Mouse (Mus musculus) left cerebral cortex, postnatal 10 days (tissue): ENCODE data around the gene Drc7. TPM values are rescaled to one million over a fixed set of nuclear protein-coding genes. Genes with fewer than 3 reads are reported as not detected.

ENCODE experiments used
- DNase-seq, 2 experiments: peaks; one replicate each; pipeline ENCODE4 v3.0.0; 2021 to 2022; ENCODE audit warnings: low spot score in 2 of 2, mixed read lengths in 1 of 2; ENCODE audit errors: extremely low spot score in 1 of 2
- intact Hi-C: fragments of 180-260 bp; cut with DNase I; formaldehyde crosslinking; loops from one replicate; pipeline ENCODE4 v1.15.1; 2025
- total RNA-seq, 2 experiments: library from RNA; stranded (reverse); gene quantifications; 2 replicates each; pipeline ENCODE4 v1.2.3; 2021

The Drc7 gene
- total RNA-seq, 2 experiments from 2014 or later = 0.86 to 1.6 TPM

- DNase-seq = no peak
- intact Hi-C loops = loop anchor here (10.0 kb wide), 2 partner anchors 97 to 207 kb away; partner anchors contain the start of genes Kifc3 and Tepp
These were observed 52.4 kb downstream of the Drc7 start for GRCm38 (mm10) chr8:95107306-95107705.

- DNase-seq = no peak
- intact Hi-C loops = no loop called here
These were observed 57.7 kb downstream of the Drc7 start for GRCm38 (mm10) chr8:95112594-95112993.

GRCm38 (mm10) chr8:95113108-95113507 is 58.2 kb downstream of the Drc7 start:
- intact Hi-C loops = no loop called here
- DNase-seq = no peak

- DNase-seq = no peak
- intact Hi-C loops = no loop called here
These were observed 58.8 kb downstream of the Drc7 start for GRCm38 (mm10) chr8:95113750-95114149.

- no peak for DNase-seq
- intact Hi-C loops = no loop called here
These were observed 68.6 kb downstream of the Drc7 start for GRCm38 (mm10) chr8:95123455-95123854.

- DNase-seq = no peak
- intact Hi-C loops = no loop called here
These were observed 71.6 kb downstream of the Drc7 start for GRCm38 (mm10) chr8:95126497-95126896.

- intact Hi-C loops = no loop called here
- no peak for DNase-seq
These were observed 72.8 kb downstream of the Drc7 start for GRCm38 (mm10) chr8:95127658-95128057.

Other genes starting within 250 kb of the Drc7 start
- 10 to 100 TPM; 10.8 to 12.3 TPM for gene Ccl17, start 244.7 kb upstream of the Drc7 start, total RNA-seq
- gene Coq9, start 216.8 kb upstream of the Drc7 start, total RNA-seq = 10 to 100 TPM; 58.7 to 62.1 TPM
- 10 to 100 TPM; 75.8 to 82.3 TPM for gene Ciapin1, start 216.7 kb upstream of the Drc7 start, total RNA-seq
- gene Polr2c, start 197.7 kb upstream of the Drc7 start, total RNA-seq = 10 to 100 TPM; 50.9 to 55.1 TPM
- 10 to 100 TPM; 74.9 to 79.5 TPM for gene Dok4, start 178.8 kb upstream of the Drc7 start, total RNA-seq
- gene Ccdc102a, start 137.0 kb upstream of the Drc7 start, total RNA-seq = 1 to 10 TPM; 2.6 to 3.3 TPM
- not detected for gene Adgrg5, start 131.4 kb upstream of the Drc7 start, total RNA-seq
- gene Adgrg1, start 80.4 kb upstream of the Drc7 start, total RNA-seq = 100 to 1,000 TPM; 122 to 128 TPM
- under 1 TPM; 0.22 to 0.32 TPM for gene Adgrg3, start 37.4 kb upstream of the Drc7 start, total RNA-seq
- 10 to 100 TPM; 40.9 to 45.3 TPM for gene Katnb1, start 26.1 kb downstream of the Drc7 start, total RNA-seq
- gene Kifc3, start 147.7 kb downstream of the Drc7 start, total RNA-seq = 10 to 100 TPM; 56.2 to 58.6 TPM